Mouse (Mus musculus) liver, embryonic 14.5 days (tissue): Measurements from ENCODE around the gene Nras. TPM values are rescaled to one million over a fixed set of nuclear protein-coding genes. Genes with fewer than 3 reads are reported as not detected.

Experiments
- ATAC-seq: fragments of 200-750 bp; cut with Nextera tagmentation; 2 replicates; pipeline ENCODE4 v1.8.0; 2017; ENCODE audit warnings: moderate number of reproducible peaks, mild to moderate bottlenecking, moderate library complexity; ENCODE audit not compliant: insufficient read depth
- DNase-seq, 3 experiments: peaks; one replicate each; pipeline ENCODE4 v3.0.0-alpha.2; 2012 to 2013; ENCODE audit warnings: low read depth in 3 of 3, low spot score in 3 of 3
- H3K27ac ChIP-seq: fragments of 300-500 bp; sonication (generic); 2 replicates; pipeline ENCODE4 v1.5.1; 2014; ENCODE audit warnings: moderate library complexity, mild to moderate bottlenecking, control low read depth, inconsistent platforms
- H3K27me3 ChIP-seq: fragments of 300-500 bp; sonication (generic); 2 replicates; pipeline ENCODE4 v1.6.1; 2014; ENCODE audit warnings: mild to moderate bottlenecking, low read length, moderate library complexity; ENCODE audit not compliant: control insufficient read depth, insufficient read depth
- H3K36me3 ChIP-seq: fragments of 300-500 bp; sonication (generic); replicated peaks from 2 replicates; pipeline ENCODE4 v1.6.1; 2014; ENCODE audit warnings: low read depth; ENCODE audit not compliant: control insufficient read depth, insufficient read depth
- H3K4me1 ChIP-seq, 2 experiments: fragments of 200-500 bp in 1 of 2; fragments of 300-500 bp in 1 of 2; sonication (generic) in 1 of 2; replicated peaks; 2 replicates each; pipeline ENCODE4 v1.6.1; 2012 to 2014; ENCODE audit warnings: antibody characterized with exemption in 1 of 2, inconsistent platforms in 1 of 2, low read length in 1 of 2; ENCODE audit not compliant: control insufficient read depth in 2 of 2, insufficient read depth in 2 of 2
- H3K4me2 ChIP-seq: fragments of 300-500 bp; sonication (generic); 2 replicates; pipeline ENCODE4 v1.6.1; 2014; ENCODE audit warnings: low read depth, mild to moderate bottlenecking, control low read depth, moderate library complexity
- H3K4me3 ChIP-seq, 2 experiments: fragments of 200-500 bp in 1 of 2; fragments of 300-500 bp in 1 of 2; sonication (generic) in 1 of 2; 2 replicates each; pipeline ENCODE4 v1.5.1; 2012 to 2014; ENCODE audit warnings: low read depth in 2 of 2, low read length in 2 of 2, mild to moderate bottlenecking in 2 of 2, control low read depth in 1 of 2, inconsistent platforms in 1 of 2, moderate library complexity in 1 of 2; ENCODE audit not compliant: insufficient read depth in 1 of 2
- H3K9ac ChIP-seq: fragments of 300-500 bp; sonication (generic); replicated peaks from 2 replicates; pipeline ENCODE4 v1.6.1; 2014; ENCODE audit warnings: mild to moderate bottlenecking, control low read depth, moderate library complexity
- H3K9me3 ChIP-seq: fragments of 300-500 bp; sonication (generic); 2 replicates; pipeline ENCODE4 v1.6.1; 2016; ENCODE audit warnings: low read length, mixed read lengths; ENCODE audit not compliant: control insufficient read depth
- CTCF ChIP-seq: IDR thresholded peaks from 2 replicates; pipeline ENCODE4 v1.5.1; 2016; ENCODE audit warnings: antibody characterized with exemption, low read depth, control low read depth
- EP300 ChIP-seq: IDR thresholded peaks from 2 replicates; pipeline ENCODE4 v1.6.1; 2016; ENCODE audit warnings: antibody characterized with exemption, low read depth
- WGBS: fragments of 180-500 bp; shearing (Covaris S2); extraction: QIAGEN DNeasy Blood & Tissue Kit; methylation state at CpG from one replicate; pipeline ENCODE4 v1.1.7; 2014; ENCODE audit not compliant: insufficient replicate concordance; 5-methylcytosine and 5-hydroxymethylcytosine counted together
- polyA plus RNA-seq, 2 experiments: library from polyadenylated mRNA; depleted of rRNA in 1 of 2; stranded (reverse) in 1 of 2; unstranded in 1 of 2; fragments of >200 nt; fragmentation: Nextera tagmentation in 1 of 2; extraction: Ambion mirVana in 1 of 2; gene quantifications; 2 replicates each; pipeline versions ENCODE4 v1.2.1 to v1.2.3; 2012 to 2014

The Nras gene
- polyA plus RNA-seq, 2 experiments = 21.4 to 43.2 TPM

DNA sequence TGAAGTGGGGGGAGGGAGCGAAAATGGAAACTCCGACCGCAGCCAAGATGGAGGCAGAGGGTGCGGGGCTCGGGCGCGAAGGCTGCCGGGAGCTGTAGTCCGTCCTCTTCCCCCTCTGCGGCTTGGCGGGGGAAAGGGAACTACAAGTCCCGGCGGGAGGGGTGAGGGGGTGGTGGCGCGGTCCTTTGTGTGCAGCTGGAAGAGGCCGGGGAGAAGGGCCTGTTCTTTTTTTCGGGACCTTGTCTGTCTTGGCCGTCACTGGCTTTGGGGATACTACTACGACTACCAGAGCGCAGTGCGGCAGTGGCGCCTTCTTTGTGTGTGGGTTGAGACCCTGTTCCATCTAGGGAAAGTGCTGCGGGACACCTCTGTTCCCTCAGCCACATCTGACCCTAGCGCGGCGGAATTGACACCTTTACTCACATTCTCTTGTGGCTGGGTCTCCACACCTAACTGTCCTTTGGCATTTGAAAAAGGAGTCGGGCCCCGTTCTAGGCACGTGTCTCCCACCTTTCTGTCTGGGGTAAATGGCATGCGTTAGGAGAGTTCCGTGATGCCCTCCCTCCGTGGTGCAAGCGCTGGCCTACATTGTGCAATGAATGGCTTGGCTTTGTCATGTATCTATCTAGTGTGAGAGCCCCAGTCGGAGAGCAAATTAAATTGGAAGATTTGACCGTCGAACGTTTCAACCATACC lies 37.0 kb upstream of the Nras start:
- ATAC-seq = peak; percentile 89
- H3K4me1 ChIP-seq = peaks cover 6 to 9% of the 10 kb centered on the region in 2 experiments
- peak; percentile 77 to 79 (median 77) for DNase-seq
- peak overlapping the region; percentile 94 for H3K4me2 ChIP-seq
- TF ChIP-seq CTCF (no peak), EP300 (no peak)
- H3K36me3 ChIP-seq = no peaks in the 10 kb centered on the region
- H3K9ac ChIP-seq = peak overlapping the region; percentile 93
- H3K27ac ChIP-seq = peak overlapping the region; percentile 77
- no peaks in the 10 kb centered on the region for H3K27me3 ChIP-seq
- H3K9me3 ChIP-seq = no peaks in the 10 kb centered on the region
- H3K4me3 ChIP-seq = peak overlapping the region; percentile 90 to 92
- WGBS = under 1% methylated on average over 36 of the region's 37 CpGs

DNA sequence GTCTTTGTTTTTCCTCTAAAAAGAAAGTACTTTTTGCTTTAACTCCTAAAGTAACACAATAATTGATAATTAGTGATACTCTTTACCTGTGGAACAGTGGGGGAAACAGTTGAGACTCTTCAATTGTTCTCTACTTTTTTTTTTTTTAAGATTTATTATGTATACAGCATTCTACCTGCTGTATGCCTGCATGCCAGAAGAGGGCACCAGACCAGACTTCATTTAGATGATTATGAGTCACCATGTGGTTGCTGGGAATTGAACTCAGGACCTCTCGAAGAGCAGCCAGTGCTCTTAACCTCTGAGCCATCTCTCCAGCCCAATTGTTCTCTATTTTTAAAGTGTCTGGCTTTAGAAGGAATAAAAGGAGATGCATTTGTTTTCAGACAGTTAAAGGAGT lies 31.9 kb upstream of the Nras start:
- no peak overlapping the region for H3K27ac ChIP-seq
- H3K4me2 ChIP-seq = no peak overlapping the region
- peaks cover 6% of the 10 kb centered on the region in 2 experiments for H3K4me1 ChIP-seq
- no peaks in the 10 kb centered on the region for H3K27me3 ChIP-seq
- no peak overlapping the region for H3K9ac ChIP-seq
- TF ChIP-seq CTCF (peak; percentile 62), EP300 (no peak)
- ATAC-seq = no peak
- no peak overlapping the region for H3K4me3 ChIP-seq
- H3K36me3 ChIP-seq = peaks cover 26% of the 10 kb centered on the region
- H3K9me3 ChIP-seq = no peaks in the 10 kb centered on the region
- WGBS = 65% methylated on average over 1 of the region's 1 CpGs
- DNase-seq = peak; percentile 3 to 20 (median 13)

DNA sequence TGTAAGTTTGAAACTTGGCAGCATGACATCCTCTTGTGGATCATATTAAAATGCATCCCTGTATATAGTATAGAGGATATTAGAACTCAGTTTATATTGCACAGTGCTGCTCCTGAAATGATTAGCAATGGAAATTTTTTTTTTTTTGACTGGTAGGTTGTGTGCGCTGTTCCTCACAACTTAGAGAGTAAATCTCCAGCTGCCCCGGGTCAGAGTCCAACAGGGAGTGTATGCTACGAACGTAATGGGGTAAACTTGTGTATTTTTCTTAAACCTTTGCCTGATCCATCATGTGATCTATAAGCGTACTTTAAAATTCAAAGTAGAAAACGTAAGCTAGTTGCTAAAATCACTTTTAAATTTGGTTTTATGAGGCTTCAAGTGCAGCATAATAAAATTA lies 17.8 kb upstream of the Nras start:
- TF ChIP-seq CTCF (no peak), EP300 (no peak)
- DNase-seq (no peak), ATAC-seq (no peak)
- WGBS = 82% methylated on average over 6 of the region's 6 CpGs
- Histone ChIP-seq H3K4me2 (no peak overlapping the region), H3K9ac (no peak overlapping the region), H3K27ac (no peak overlapping the region), H3K9me3 (no peaks in the 10 kb centered on the region), H3K4me1 (no peaks in the 10 kb centered on the region), H3K27me3 (no peaks in the 10 kb centered on the region), H3K36me3 (peaks cover 51% of the 10 kb centered on the region), H3K4me3 (no peak overlapping the region)

DNA sequence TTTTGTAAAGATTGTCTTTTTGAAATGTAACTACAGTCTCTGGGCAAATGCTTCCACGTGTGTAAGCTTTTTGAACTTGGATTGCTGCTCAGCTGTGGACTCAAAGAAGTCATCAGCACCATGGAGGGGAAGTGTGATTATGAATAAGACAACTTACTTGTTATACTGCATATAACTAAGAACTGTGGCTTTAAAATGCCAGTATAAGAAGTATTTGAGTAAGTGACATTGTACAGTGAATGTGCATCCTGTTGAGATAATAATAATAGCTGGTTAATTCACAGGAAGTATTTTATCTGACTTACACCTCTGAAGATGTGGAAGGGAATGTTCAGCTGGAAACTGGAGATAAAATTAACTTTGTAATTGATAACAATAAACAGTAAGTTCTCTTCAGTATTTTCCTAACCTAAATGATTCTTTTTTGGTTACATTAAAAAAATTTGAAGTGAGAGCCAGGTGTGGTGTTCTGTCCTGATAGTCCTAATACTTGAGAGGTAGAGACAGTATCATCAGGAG lies 17.2 kb upstream of the Nras start:
- no peak for TF ChIP-seq EP300
- no peak for TF ChIP-seq CTCF
- WGBS = 77% methylated on average over 1 of the region's 1 CpGs

DNA sequence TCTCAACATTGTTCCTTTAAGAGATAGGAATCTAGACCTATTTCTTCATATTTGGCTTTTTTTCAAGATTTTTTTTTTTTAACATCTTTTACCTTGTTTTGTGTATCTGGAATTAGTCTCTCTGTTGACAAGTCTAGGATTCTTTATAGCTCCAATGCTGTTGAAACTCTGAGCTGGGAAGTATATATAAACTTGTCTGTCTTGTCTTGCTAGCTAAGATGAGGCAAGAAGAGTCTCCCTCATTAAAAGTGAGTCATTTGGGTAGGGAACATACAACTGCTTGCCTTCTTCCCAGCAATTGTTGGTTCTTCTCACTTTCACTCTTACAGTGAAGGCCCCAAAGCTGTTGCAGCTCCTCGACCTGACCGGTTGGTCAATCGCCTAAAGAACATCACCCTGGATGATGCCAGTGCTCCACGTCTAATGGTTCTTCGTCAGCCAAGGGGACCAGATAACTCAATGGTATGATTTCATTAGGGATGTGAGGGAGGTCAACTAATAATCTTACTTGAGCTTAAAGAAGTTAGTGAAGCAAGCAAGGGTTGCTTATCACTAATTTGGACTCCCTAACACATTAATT lies 2.0 kb upstream of the Nras start:
- no peaks in the 10 kb centered on the region for H3K9me3 ChIP-seq
- no peak overlapping the region for H3K27ac ChIP-seq
- peaks cover 50% of the 10 kb centered on the region for H3K36me3 ChIP-seq
- peaks cover 3 to 6% of the 10 kb centered on the region in 2 experiments for H3K4me1 ChIP-seq
- TF ChIP-seq EP300 (no peak), CTCF (no peak)
- ATAC-seq = no peak
- no peak overlapping the region for H3K4me3 ChIP-seq
- H3K9ac ChIP-seq = no peak overlapping the region
- WGBS = 81% methylated on average over 5 of the region's 5 CpGs
- no peaks in the 10 kb centered on the region for H3K27me3 ChIP-seq
- no peak overlapping the region for H3K4me2 ChIP-seq
- no peak for DNase-seq

More for the DNA sequence above, 17.2 kb upstream of the Nras start:
- H3K27ac ChIP-seq = no peak overlapping the region
- no peaks in the 10 kb centered on the region for H3K4me1 ChIP-seq
- no peak for DNase-seq
- H3K9ac ChIP-seq = no peak overlapping the region
- no peaks in the 10 kb centered on the region for H3K9me3 ChIP-seq
- H3K27me3 ChIP-seq = no peaks in the 10 kb centered on the region
- no peak overlapping the region for H3K4me3 ChIP-seq
- no peak for ATAC-seq
- H3K4me2 ChIP-seq = no peak overlapping the region
- H3K36me3 ChIP-seq = peaks cover 56% of the 10 kb centered on the region
